ENCODE assay signal across 21 mouse cellular contexts in the genomic region with DNA sequence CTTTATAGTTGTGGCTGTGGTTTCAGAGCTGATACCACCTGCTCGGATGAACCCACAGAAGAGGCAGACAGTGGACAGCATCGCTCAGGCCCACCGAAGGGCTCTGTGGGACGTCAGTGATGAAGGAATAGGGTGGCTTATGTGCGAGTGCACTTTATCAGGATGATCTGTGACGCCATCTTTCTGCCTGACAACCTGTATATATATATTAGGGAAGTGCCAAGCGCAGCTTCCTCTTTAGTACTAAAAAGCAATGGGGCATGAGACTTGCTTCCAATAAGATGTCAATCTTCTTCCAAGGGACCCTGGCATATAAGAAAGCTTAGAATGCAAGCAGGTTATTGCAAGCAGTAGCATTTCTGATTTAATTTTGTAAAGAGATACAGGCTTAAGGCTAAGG.
DNase-seq lines count a peak whose midpoint lies in the region; ATAC-seq and TF ChIP-seq lines count a peak whose summit lies in the region.
"Had no signal": no experiment of that assay in that cellular context is flagged by ENCODE, and none has a peak within 500 bp of the region (broad histone marks: within the 10 kb centered on the region; RNA-seq: fewer than 3 reads in every experiment).

No protein-coding gene starts in this region.

- TF ChIP-seq CTCF in MEL (IDR thresholded peaks at IDR 0.05 in 2 of 3, conservative IDR thresholded peaks at IDR 0.05 in 1 of 3; ENCODE audit: control insufficient read depth in 1 of 3, insufficient read depth in 1 of 3, low read depth in 2 of 3, low read length in 3 of 3, poor library complexity in 1 of 3, severe bottlenecking in 1 of 3), result no peak
- TF ChIP-seq CTCF in layer of hippocampus, adult 2 months (conservative IDR thresholded peaks at IDR 0.05), result no peak

- WGBS in midbrain, embryonic 14.5 days, result 92% methylated on average over 7 of the region's 7 CpGs

- H3K27ac ChIP-seq in MEL (ENCODE audit: control insufficient read depth, low read depth, low read length), result no peak overlapping the region
- no peak overlapping the region for H3K27ac ChIP-seq in layer of hippocampus, adult 2 months
- no peak overlapping the region for H3K27ac ChIP-seq in midbrain, embryonic 14.5 days (replicated peaks; ENCODE audit: low read depth, low read length)
- H3K27ac ChIP-seq: embryonic facial prominence, embryonic 10.5 days; embryonic facial prominence, embryonic 12.5 days; forebrain, embryonic 13.5 days; forebrain, embryonic 15.5 days had no signal

- no peaks in the 10 kb centered on the region for H3K9me3 ChIP-seq in MEL (replicated peaks; ENCODE audit: insufficient read depth, low read length)
- H3K9me3 ChIP-seq in midbrain, embryonic 14.5 days (ENCODE audit: control insufficient read depth, low read length), result no peaks in the 10 kb centered on the region
- H3K9me3 ChIP-seq: embryonic facial prominence, embryonic 10.5 days; embryonic facial prominence, embryonic 12.5 days; forebrain, embryonic 13.5 days; forebrain, embryonic 15.5 days had no signal

- H3K4me1 ChIP-seq in MEL (ENCODE audit: control insufficient read depth in 1 of 2, insufficient read depth in 2 of 2, low read length in 2 of 2), result peaks cover 8 to 32% of the 10 kb centered on the region in 2 experiments
- no peaks in the 10 kb centered on the region for H3K4me1 ChIP-seq in midbrain, embryonic 14.5 days (ENCODE audit: control insufficient read depth, insufficient read depth, low read length)

- H3K79me2 ChIP-seq in MEL (ENCODE audit: control insufficient read depth, insufficient read depth, low read length, poor library complexity), result no peaks in the 10 kb centered on the region

- H3K27me3 ChIP-seq in MEL (ENCODE audit: control insufficient read depth in 1 of 2, insufficient read depth in 2 of 2, low read length in 2 of 2), result no peaks in the 10 kb centered on the region
- H3K27me3 ChIP-seq in splenic B cell, adult 2 months (ENCODE audit: control insufficient read depth, insufficient read depth, low read length, poor library complexity, severe bottlenecking), result no peaks in the 10 kb centered on the region
- no peaks in the 10 kb centered on the region for H3K27me3 ChIP-seq in midbrain, embryonic 14.5 days (ENCODE audit: control insufficient read depth, insufficient read depth, low read length)
- H3K27me3 ChIP-seq: embryonic facial prominence, embryonic 12.5 days; forebrain, embryonic 13.5 days; forebrain, embryonic 15.5 days had no signal

- H3K9ac ChIP-seq in MEL (ENCODE audit: control insufficient read depth, low read depth, low read length, poor library complexity, severe bottlenecking), result no peak overlapping the region
- H3K9ac ChIP-seq in midbrain, embryonic 14.5 days (replicated peaks; ENCODE audit: low read length), result no peak overlapping the region
- H3K9ac ChIP-seq: embryonic facial prominence, embryonic 12.5 days; forebrain, embryonic 13.5 days; forebrain, embryonic 15.5 days; forebrain, postnatal 0 days had no signal

- H3K4me2 ChIP-seq in midbrain, embryonic 14.5 days (ENCODE audit: low read length), result no peak overlapping the region
- H3K4me2 ChIP-seq: embryonic facial prominence, embryonic 12.5 days; forebrain, embryonic 13.5 days; forebrain, embryonic 15.5 days had no signal

- peak; percentile 81 for DNase-seq in MEL (ENCODE audit: low read depth, low spot score)
- peak; percentile 69 for DNase-seq in MEL-GATA-1-ER (ENCODE audit: extremely low read depth, low read depth)
- peak; percentile 25 for DNase-seq in splenic B cell, adult 2 months (ENCODE audit: low read depth, low spot score)
- no peak for DNase-seq in gastrocnemius, adult 18-20 months (ENCODE audit: low spot score)
- DNase-seq in layer of hippocampus, adult 2 months (ENCODE audit: low spot score in 2 of 2), result no peak
- no peak for DNase-seq in midbrain, embryonic 14.5 days
- DNase-seq: adrenal gland, adult 2 months; adrenal gland, postnatal 10 days; adrenal gland, postnatal 25 days; cerebellum, adult 11 months; cerebellum, adult 18-20 months; cerebellum, adult 8-10 months; cerebellum, adult 9-11 months; cerebellum, postnatal 14 days; cerebellum, postnatal 36 days; forebrain, postnatal 0 days had no signal

- no peak for TF ChIP-seq POLR2A in MEL (IDR thresholded peaks at IDR 0.05; ENCODE audit: control insufficient read depth in 1 of 2, insufficient read depth in 1 of 2, low read depth in 1 of 2, low read length in 2 of 2, poor library complexity in 1 of 2)

- peak; percentile 20 to 67; a peak in 2 of 4 replicates for TF ChIP-seq EP300 in MEL (IDR thresholded peaks at IDR 0.05; ENCODE audit: low read depth in 1 of 2, low read length in 2 of 2)

- no peak overlapping the region for H3K4me3 ChIP-seq in MEL (ENCODE audit: control insufficient read depth in 1 of 2, insufficient read depth in 1 of 2, low read depth in 2 of 2, low read length in 2 of 2)
- no peak overlapping the region for H3K4me3 ChIP-seq in layer of hippocampus, adult 2 months
- no peak overlapping the region for H3K4me3 ChIP-seq in midbrain, embryonic 14.5 days (replicated peaks; ENCODE audit: low read depth, low read length)
- H3K4me3 ChIP-seq: embryonic facial prominence, embryonic 10.5 days; embryonic facial prominence, embryonic 12.5 days; forebrain, embryonic 13.5 days; forebrain, embryonic 15.5 days had no signal

- ATAC-seq in granulocyte monocyte progenitor cell, adult 5-6 weeks (replicated peaks; ENCODE audit: poor library complexity, severe bottlenecking), result peak; percentile 40; the same call in 1 of the 2 replicates
- ATAC-seq in midbrain, embryonic 14.5 days (ENCODE audit: low FRiP score, low TSS enrichment), result no peak
- ATAC-seq: forebrain, embryonic 13.5 days; forebrain, embryonic 15.5 days; forebrain, postnatal 0 days had no signal

- no peak for TF ChIP-seq RAD21 in MEL (IDR thresholded peaks at IDR 0.05; ENCODE audit: low read depth, low read length)

- peaks cover 0 to 32% of the 10 kb centered on the region in 2 experiments; a peak in 2 of 4 replicates for H3K36me3 ChIP-seq in MEL (ENCODE audit: control insufficient read depth in 1 of 2, insufficient read depth in 2 of 2, low read length in 2 of 2)
- H3K36me3 ChIP-seq in splenic B cell, adult 2 months (ENCODE audit: control insufficient read depth, insufficient read depth, low read length, poor library complexity, severe bottlenecking), result no peaks in the 10 kb centered on the region
- no peaks in the 10 kb centered on the region for H3K36me3 ChIP-seq in midbrain, embryonic 14.5 days (ENCODE audit: control insufficient read depth, insufficient read depth, low read length)
- H3K36me3 ChIP-seq: embryonic facial prominence, embryonic 10.5 days; embryonic facial prominence, embryonic 12.5 days had no signal

TF ChIP-seq in MEL, 35 proteins besides CTCF, POLR2A, EP300 and RAD21:
- 0 out of 2 replicates have a peak, but pooled peaks have one; percentile 17 for TF ChIP-seq TCF12 (IDR thresholded peaks at IDR 0.05; ENCODE audit: low read depth, low read length)
- no peak for TF ChIP-seq MYC (IDR thresholded peaks at IDR 0.05; ENCODE audit: low read depth, low read length)
- TF ChIP-seq POLR2AphosphoS2 (IDR thresholded peaks at IDR 0.05; ENCODE audit: low read length), result no peak
- TF ChIP-seq GATA1 (IDR thresholded peaks at IDR 0.05; ENCODE audit: low read depth, low read length), result peak; percentile 73
- TF ChIP-seq ZMIZ1 (IDR thresholded peaks at IDR 0.05; ENCODE audit: low read depth, low read length), result no peak
- 0 out of 2 replicates have a peak, but pooled peaks have one; percentile 14 for TF ChIP-seq ELF1 (IDR thresholded peaks at IDR 0.05; ENCODE audit: low read depth, low read length)
- TF ChIP-seq MYB (IDR thresholded peaks at IDR 0.05; ENCODE audit: low read depth, low read length), result no peak
- TF ChIP-seq NELFE (IDR thresholded peaks at IDR 0.05; ENCODE audit: low read depth, low read length), result no peak
- TF ChIP-seq UBTF (IDR thresholded peaks at IDR 0.05; ENCODE audit: borderline replicate concordance, insufficient read depth, low read depth, low read length), result no peak
- 0 out of 2 replicates have a peak, but pooled peaks have one; percentile 38 for TF ChIP-seq RCOR1 (IDR thresholded peaks at IDR 0.05; ENCODE audit: low read depth, low read length)
- TF ChIP-seq MEF2A (IDR thresholded peaks at IDR 0.05; ENCODE audit: extremely low read depth, insufficient replicate concordance, low read depth, low read length, poor library complexity, severe bottlenecking), result no peak
- no peak for TF ChIP-seq JUND (IDR thresholded peaks at IDR 0.05; ENCODE audit: low read depth, low read length)
- no peak for TF ChIP-seq POLR2AphosphoS5 (IDR thresholded peaks at IDR 0.05; ENCODE audit: borderline replicate concordance, low read depth, low read length)
- TF ChIP-seq USF1 (IDR thresholded peaks at IDR 0.05; ENCODE audit: low read depth, low read length), result no peak
- peak; percentile 68 for TF ChIP-seq ETS1 (IDR thresholded peaks at IDR 0.05; ENCODE audit: low read depth, low read length)
TF ChIP-seq in MEL: peak in this region for 5.

Comparison
In these comparisons a context has a peak if more than half of its experiments do, and no peak if none do; other contexts are left out.
1. DNase-seq: peak in MEL (single experiment), MEL-GATA-1-ER (single experiment) and splenic B cell, adult 2 months (single experiment); none in gastrocnemius, adult 18-20 months (single experiment), layer of hippocampus, adult 2 months (0 of 2) and midbrain, embryonic 14.5 days (single experiment).